Mouse (Mus musculus): Measurements from ENCODE around the gene Wdpcp.
"Not testable (repeated sequence)": the region's sequence is repeated elsewhere in the genome, so short reads cannot be mapped to it uniquely, and the experiment has no call there.

Wdpcp gene

DNA sequence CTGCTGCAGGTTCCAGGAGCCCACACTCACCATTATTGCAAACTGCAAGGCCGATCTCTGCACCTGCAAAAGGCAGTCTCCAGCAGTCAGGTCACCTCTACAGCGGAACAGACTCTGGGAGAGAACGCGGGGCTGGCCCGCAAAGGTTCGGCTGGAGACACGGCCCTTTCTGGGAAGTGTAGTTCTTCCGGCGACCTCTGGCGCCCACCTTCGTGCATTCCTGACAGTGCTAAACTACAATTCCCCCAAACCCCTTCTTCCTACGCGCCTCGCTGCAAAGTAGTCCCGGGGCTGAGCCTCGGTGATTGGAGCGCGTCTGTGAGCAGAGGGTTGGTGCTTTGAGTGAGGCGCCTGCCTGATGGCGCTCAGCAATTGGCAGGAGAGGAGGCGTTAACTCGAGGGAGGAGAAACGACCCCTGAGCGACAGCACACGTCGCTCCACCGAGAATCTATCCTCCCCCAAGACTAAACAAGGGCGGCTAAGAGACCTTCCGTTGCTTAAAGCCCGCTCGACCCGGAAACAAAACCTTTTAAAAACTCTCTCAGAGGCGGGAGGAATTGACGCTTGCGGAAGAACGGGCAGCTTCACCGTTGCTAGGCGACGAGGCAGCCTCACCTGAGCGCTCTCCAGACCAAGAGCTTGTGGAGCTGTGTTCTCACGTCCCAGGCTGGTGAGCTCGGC lies at the start of gene Wdpcp, which contains the start of gene Mdh1:
TSS of gene Wdpcp (plus strand) at position 536 of the 682 bp plus-strand sequence.
TSS of gene Mdh1 (minus strand) at position 668 of the 682 bp plus-strand sequence.
- peak; percentile 79 for DNase-seq (ENCODE audit: low spot score)

DNA sequence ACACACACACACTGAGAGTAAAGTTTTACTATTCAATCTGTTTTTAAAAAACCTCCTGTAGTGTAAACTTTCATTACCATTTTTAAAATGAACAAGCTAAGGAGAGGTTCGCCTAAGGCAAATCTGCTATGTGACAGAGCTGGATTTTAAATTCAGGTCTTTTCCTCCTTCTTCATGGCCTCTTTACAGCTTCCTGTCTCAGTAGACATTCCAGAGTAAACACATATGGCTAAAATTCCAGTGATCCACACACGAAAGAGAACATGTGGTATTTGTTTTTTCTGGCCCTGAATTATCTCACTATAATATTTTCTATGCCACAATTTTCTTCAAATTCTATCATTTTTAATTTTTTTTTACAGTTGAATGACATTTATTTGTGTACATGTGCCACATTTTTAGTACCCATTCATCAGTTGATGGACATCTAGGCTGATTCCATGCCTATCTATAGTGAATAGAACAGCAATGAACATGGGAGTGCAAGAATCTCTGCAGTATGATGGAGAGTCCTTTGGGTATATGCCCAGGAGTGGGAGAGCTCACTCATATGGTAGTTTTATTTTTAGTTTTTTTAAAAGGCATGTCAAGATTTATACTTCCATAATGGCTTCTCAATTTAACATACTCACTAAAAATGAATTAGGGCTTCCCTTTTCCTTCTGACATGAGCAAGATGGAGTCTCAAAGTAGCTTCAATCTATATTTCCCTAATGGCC lies 43.2 kb upstream of the Wdpcp start:
- DNase-seq (ENCODE audit: low spot score): no peak

DNA sequence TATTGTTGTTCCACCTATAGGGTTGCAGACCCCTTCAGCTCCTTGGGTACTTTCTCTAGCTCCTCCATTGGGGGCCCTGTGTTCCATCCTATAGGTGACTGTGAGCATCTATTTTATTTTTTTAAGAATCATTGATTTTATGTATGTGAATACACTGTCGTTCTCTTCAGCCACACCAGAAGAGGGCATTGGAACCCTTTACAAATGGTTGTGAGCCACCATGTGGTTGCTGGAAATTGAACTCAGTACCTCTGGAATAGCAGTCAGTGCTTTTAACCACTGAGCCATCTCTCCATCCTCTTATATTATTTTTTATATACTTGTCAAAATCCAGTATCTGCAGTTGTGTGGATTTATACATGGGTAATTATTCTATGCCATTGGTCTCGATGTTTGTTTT lies 41.2 kb upstream of the Wdpcp start:
- not testable (repeated sequence) for DNase-seq (ENCODE audit: low spot score)

DNA sequence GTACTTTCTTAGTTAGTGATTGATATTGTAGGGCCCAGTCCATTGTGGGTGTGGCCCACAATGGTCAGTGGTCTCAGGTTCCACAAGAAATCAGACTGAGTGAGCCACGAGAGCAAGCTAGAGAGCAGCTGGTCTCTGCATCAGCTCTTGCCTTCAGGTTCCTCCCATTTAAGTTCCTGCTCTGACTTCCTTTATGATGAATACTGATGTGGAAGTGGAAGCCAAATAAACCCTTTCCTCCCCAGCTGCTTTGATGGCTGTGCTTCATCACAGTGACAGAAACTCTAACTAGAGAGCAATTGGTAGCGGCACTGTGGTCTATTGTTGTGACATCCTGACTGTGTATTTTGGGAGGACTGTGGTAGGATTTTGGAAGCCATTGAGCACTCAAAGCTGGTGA lies 32.0 kb upstream of the Wdpcp start:
- no peak for DNase-seq (ENCODE audit: low spot score)

DNA sequence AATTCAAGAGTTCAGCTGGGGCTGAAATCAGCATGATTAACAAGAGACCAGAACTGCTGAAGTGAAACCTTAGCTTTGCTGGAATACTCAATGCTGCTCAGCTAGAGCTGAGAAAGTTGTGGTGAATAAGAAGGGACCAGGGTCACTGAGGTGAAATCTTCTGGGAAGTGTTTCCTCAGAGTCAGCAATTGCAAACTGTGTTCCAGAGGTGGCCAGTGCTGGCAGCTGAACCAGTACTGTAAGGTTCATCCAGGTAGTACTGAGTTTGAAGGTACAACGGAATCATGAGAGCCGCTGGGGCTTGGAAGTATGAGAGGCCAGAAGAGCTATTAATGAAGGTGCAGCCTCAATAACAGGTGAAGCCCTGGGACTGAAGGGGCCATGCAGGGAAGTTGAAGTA lies 31.4 kb upstream of the Wdpcp start:
- DNase-seq (ENCODE audit: low spot score): no peak

DNA sequence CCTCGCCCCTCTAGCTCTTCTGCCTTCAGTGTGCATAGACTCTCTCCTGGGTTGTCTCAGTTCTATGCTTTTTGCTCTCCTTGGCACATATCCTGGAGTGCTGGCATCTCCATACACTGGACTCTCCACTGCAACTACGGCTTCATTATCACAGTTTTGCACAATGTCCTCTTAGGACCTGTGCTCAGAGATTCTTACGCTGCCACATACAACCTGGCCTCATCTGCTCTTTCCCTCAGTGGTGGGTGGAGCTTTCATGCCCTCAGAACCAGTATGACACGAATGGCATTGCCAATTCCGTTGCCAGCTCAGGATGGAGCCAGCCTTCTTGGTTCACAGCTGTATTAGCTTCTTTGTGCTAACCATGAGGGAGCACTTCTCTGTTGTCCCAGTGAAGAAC lies 29.3 kb upstream of the Wdpcp start:
- DNase-seq (ENCODE audit: low spot score): no peak

DNA sequence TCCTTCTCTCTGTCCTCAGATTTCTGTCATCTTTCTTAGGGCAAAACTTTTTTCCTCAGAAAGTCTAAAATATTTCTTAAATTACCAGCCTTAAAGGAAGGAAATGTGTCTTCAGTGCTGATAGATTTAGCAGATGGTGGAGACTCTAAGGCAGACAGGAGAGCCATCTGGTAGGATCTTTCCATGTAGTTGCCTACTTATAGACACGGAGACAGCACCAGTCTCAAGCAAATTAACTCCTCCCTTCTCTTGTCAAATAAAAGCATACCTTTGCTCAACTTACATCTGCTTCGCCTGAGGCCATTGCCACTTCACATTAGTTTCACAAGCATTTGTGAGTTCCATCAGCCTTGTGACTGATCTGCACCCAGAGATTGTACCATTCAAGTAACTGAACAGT lies 27.0 kb upstream of the Wdpcp start:
- no peak for DNase-seq (ENCODE audit: low spot score)

DNA sequence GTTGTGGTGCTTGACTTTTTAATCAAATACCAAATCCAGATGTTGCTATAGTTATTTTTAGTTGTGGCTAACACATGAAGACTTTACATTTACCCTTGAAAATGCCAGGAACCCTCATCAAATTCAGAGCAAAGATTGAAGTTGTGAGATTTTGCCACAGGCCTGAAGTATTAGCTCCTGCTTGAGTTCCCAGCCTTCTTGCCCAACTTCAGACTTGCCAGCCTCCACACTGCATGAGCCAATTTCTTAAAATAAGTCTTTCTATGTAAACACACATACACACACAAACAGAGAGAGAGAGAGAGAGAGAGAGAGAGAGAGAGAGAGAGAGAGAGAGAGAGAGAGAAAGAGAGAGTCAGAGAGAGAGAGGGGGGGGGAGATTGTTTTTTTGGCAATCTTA lies 26.1 kb upstream of the Wdpcp start:
- DNase-seq (ENCODE audit: low spot score): no peak

DNA sequence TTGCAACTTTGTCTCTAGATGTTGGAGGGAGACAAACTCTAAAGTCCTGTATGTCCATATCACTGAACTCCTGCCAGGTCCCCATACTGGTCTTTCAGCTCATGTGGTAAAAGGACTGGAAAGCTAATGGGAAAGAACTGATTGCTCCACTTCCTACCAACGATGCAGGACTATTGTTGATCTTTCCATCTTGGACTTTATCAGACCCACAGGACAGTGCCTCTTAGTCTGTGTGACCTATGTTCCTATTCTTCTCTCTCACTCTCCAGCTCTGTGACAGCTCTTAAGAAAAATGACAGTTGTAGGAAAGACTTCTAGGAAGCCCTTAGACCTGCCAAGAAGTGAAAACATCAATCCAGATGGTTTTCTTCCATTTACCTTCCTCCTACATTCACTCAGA lies 25.4 kb upstream of the Wdpcp start:
- no peak for DNase-seq (ENCODE audit: low spot score)

DNA sequence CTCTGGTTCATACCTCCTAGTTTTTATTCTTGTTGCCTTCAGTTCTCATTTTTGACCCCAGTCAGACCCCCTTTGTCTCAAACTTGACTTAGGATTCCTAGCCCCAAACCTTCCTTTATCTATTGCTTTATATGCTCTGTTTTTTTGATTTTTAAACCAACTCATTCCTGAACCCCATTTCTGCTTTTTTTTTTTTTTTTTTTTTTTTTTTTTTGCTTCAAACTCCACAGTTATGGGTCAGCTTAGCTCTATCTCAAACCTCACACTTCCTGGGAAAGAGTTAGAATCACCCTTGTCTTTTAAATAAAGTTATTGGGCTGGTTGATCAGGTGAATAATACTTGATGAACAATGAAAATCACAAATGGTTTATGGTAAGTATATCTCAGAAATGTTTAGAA lies 24.5 kb upstream of the Wdpcp start:
- DNase-seq (ENCODE audit: low spot score): no peak

DNA sequence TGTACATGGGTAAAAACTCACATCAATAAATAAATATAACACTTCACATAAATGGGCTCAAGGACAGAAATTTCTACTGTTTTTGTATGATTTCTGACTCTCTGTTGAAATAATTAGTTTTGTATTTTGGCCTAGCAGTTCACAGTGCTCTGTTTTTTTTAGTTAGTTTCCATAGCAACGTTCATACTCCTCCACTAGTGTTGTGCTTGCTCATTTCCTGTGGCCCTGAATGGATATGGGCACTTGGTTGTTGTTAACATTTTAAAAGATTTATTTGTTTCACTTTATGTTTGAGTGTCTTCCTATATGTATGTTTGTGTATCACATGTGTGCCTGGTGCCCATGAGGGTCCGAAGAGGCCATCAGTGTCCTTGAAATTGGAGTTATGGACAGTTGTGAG lies 23.0 kb upstream of the Wdpcp start:
- no peak for DNase-seq (ENCODE audit: low spot score)

DNA sequence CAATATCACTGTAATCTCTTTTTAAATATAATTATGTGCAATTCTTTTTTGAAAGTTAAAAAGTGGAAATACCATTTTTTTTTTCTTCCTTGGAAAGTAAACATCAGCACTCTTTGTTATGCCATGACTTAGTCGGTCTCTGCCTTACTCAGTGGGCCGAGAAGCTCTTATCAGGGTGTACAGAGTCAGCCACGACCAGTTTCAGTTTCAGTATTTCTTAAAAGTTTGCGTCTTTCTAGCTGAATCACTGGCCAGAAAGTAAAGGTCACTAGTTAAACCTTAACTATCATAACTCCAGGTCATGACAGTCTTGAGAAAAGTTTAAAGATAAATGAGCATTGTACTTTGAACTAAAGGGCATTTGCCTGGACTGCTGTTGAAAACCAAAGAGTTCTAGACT lies 22.3 kb upstream of the Wdpcp start:
- DNase-seq (ENCODE audit: low spot score): no peak

DNA sequence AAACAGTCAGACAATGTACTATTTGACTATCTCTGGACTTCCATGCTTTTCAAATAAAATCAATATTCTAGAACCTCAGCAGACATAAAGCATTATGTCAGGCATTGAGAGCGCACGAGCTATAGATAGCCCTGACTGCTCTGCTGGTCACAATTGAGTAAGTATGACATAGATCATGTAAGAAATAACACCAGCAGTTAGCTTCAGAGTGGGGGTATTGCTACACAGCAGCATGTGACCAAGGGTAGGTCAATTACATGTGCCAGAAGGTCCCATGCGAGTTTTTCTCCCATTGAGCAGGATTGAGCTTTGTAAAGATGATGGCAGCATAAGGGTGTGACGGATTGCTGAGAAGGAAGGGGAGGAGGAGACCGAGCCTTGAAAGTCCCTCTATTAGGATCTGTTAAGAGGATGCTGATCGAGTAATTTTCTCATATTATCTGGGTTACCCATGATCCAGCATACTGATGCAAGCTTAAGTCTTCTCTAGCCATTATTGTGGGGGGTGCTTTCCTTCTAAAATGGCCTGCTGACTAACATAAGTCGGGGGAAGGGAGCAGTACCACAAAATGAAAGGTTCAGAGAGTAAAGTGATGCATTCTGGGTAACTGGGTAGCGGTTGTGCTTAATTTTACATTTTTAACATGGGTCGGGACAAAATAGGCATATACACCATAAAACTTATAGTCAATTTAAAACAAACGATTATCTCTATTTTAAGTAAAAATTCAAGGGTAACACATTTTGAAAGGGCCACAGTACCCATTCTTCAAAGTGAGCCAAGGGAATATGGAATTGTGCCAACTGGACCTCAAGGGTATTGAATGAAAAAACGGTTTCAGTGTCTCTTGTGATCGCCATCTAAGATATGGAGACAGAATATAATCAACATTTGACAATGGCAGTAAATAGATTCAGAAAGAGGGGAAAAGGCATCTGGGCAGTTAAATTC lies 21.5 kb upstream of the Wdpcp start:
- no peak for DNase-seq (ENCODE audit: low spot score)

DNA sequence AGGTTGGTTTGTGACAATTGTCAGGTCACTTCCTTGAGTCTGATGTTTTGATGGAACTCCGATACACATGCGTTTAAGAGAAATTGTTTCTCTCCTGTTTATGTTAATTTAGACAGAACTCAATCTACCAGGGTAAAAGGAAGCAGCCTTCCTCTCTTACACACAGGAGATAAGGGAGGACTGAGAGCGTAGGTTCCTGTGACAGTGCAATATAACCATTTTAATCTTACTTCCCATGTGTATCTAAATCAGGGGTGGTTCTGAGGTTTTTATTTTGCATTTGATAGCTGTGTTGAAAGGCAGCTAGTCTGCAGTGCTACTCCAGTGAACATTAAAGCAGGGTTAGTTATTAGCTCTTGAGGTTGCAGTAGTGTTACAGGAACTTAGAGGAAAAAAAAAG lies 20.0 kb upstream of the Wdpcp start:
- no peak for DNase-seq (ENCODE audit: low spot score)

DNA sequence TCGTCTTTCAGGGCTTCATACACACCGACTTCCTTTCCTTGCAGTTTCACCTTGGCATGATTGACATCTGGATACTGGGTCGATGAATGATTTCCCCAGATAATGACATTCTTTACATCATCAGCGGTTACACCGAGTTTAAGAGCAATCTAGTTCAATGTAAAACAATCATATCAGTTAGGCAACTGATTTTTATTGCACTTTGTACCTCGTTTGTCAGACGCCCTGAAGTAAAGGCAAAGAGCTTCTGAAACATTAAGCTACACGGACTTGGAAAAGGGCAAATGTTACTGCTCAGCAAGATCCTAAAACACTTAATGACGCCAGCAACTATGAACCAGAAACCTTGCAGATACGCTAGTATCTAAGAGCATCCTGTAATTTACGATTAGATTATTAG lies 12.3 kb upstream of the Wdpcp start:
- DNase-seq (ENCODE audit: low spot score): no peak

DNA sequence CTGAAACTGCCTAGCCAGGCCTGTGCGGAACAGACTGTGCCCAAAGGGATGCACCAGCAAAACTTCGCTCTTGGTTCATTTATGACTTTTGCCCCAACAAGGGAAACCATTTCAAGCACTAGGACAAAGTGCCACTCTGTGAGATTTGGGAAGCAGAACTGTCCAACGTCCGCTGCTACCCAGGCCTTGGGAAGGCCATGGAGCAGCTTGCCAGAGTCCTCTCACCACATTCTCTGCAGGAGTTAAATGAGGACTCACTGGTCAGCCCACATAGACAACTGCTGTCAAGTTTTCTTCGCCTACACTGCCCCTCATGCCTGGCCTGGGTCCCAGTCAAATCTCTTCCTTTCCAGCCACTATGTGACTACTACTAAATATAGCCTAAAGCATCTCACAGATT lies 10.7 kb upstream of the Wdpcp start:
- no peak for DNase-seq (ENCODE audit: low spot score)

DNA sequence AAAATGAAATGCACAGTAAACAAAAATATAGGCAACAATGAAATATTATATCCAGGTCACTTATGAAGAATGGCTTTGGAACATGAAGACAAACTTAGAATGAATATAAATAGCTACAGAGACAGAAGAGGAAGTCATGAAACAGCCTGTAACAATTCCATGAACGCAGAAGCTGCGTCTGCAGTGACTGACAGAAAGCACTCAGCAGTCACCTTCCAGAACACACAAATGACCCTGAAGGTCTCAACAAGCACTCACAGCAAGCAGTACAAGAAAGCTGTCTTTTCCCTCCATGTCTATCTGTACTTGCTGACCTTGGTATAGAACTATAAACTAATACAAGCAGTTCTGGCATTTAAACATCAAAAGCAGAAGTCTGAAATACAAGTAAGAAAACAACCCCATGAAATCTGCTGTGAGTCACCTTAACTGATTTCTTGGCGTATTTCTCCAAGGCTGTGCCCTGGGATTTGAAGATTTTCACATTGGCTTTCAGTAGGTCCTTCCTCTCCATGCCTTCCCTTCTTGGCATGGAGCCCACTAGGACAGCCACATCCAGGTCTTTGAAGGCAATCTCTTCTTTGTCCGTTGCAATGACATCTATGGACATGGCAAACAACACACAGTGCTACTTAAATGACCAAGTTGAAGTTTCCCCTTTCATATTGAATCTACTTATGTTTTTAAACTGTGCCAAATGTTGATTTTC lies 8.3 kb upstream of the Wdpcp start:
- no peak for DNase-seq (ENCODE audit: low spot score)

DNA sequence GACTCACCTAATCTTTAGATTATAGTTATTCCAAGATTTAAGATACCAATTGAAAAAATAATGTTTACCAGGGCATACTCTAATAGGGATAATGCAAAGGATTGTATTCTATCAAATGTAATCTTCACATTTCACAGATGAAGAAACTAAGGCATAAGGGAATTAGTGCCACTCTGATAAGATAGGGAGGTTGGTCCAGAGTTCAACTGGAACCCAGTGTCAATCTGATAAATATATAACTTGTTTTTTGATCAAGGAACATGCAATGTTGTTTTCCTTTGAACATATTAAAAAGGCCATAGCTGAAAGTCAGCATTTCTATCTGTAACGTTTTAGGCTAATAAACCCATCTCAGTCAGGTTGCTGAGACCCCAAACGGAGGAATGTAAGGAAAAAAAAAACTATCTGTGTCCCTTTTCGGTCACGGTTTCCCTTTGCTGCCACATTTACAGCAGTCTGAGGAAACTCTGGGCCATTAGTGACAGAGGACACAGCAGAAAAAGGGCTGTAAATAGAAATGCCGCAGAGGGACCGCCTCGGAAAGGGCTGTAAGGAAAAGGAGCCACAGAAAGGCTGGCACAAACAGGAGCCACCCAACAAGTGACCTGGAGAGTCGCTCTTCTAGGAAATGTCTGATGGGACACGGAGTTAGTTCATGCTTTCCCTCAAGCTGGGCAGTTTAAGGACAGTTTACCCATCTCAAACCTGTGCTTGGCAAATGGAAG lies 7.2 kb upstream of the Wdpcp start:
- no peak for DNase-seq (ENCODE audit: low spot score)

DNA sequence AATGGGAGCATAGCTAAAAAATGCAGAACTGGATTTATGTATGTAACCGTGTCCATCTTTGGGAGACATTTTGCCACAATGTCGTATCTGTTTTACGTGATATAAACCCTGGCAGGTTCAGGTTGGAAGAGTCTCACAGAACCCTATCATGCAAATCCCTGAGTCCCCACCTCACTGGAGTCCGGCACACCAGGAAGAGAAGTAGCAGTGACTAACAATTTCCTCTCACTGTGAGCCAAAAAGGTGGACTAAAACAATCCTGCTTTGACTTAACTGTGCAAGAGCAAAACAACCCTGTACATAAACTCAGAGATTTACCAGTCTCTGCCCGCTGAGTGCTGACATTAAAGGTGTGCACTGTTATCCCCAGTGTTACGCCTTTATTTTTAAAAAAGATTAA lies 5.1 kb upstream of the Wdpcp start:
- DNase-seq (ENCODE audit: low spot score): no peak

DNA sequence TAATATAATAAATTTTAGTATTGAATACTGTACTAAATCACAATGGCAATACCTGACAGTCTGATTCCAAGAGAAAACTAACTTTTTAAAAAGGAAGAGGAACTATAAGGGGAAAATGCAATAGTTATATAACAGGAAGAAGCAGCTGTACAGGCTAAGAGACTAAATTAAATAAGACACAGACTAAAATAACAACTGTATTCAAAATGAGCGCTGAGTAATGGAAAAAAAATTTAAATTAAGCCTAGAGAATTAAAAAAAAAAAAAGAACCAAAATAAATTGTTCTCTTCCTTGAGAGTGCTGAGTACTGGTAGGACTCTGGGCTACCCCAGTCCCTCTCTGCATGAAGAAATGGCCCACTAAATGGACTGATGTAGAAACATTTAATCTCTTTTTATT lies 4.3 kb upstream of the Wdpcp start:
- DNase-seq (ENCODE audit: low spot score): no peak

DNA sequence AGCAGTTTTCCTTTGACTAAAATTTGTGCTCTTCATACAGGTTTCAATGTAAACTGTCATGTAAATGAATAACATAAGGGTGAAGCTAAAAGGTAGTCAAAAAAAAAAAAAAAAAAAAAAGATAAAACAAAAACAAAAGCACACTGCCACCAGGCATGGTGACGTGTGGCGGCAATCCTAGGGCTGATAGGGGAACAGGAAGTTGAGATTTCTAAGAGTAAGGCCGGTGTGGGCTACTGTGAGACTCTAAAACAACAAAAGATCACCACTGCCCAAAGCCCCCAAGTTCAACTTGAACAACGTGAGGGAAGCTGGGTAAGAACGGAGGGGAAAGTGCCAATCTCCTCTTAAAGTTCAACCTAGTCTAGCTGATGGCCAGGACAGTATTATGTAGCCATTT lies 3.0 kb upstream of the Wdpcp start:
- DNase-seq (ENCODE audit: low spot score): no peak
